Mouse (Mus musculus): ENCODE results near the gene Wdr91. TPM values are rescaled to one million over a fixed set of nuclear protein-coding genes. Genes with fewer than 3 reads are reported as not detected.
A peak's percentile ranks its signal among the peaks of the same experiment; 100 is the strongest.

Gene Wdr91
- polyA plus RNA-seq, 2 experiments = 9.5 to 21.5 TPM

DNA sequence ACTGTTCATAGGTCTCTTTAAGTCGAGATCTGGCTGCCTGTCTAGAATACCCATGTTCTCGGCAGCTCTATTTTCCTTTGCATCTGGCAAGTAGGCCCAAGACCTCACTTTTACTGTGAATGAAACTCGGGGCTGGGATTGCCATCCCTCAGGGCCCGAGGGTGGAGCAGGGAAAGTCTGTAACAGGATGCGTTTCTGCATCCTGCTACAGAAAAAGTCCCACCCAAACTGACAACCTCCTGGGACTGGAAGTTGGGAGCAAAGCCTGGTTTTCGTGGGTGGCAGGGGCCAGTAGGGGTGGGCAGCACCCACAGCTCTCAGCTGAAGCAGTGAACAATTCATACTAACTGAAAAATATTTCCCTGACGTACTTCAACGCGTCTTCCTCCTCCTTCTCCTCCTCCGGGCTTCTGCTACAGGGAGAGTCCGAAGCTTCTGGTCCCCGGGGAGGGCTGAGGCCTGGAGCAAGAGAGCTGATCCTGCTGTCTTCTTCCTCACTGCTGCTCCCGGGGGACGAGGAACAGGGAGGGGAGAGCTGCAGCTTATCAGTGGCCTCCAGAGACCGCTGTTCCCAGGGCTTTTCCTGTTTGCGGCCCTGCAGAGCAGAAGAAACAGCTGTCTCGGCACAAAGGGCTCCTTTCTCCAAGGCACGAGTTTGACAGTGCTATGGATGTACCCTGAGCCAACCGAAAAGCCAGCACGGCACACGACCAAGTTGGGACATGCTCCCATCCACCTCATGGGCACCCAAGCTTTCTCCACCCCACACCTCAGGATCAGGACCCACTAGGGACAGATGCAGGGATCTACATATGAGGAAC is 36.4 kb downstream of the Wdr91 start:
- TF ChIP-seq CTCF (IDR thresholded peaks at IDR 0.05; ENCODE audit: low read depth) (peak; percentile 61), EP300 (IDR thresholded peaks at IDR 0.05; ENCODE audit: low read depth) (peak; percentile 74)
- no peaks in the 10 kb centered on the region for H3K27me3 ChIP-seq (ENCODE audit: control insufficient read depth, insufficient read depth, low read length)
- WGBS (ENCODE audit: insufficient replicate concordance) = 13% methylated on average over 21 of the region's 21 CpGs
- peaks cover under 1% of the 10 kb centered on the region; the same call in 1 of the 2 replicates for H3K36me3 ChIP-seq (replicated peaks; ENCODE audit: control insufficient read depth, insufficient read depth, low read depth)
- peak; percentile 63 to 73 (median 67) for DNase-seq (ENCODE audit: low read depth in 3 of 3, low spot score in 3 of 3)
- H3K4me1 ChIP-seq (replicated peaks; ENCODE audit: control insufficient read depth in 2 of 2, insufficient read depth in 2 of 2, low read length in 1 of 2) = peaks cover 54 to 55% of the 10 kb centered on the region in 2 experiments
- H3K9me3 ChIP-seq (ENCODE audit: control insufficient read depth, low read length) = no peaks in the 10 kb centered on the region
- ATAC-seq (ENCODE audit: insufficient read depth) = peak; percentile 52
- peak overlapping the region; percentile 53 to 86 for H3K4me3 ChIP-seq (ENCODE audit: insufficient read depth in 1 of 2, low read depth in 2 of 2, low read length in 2 of 2)
- H3K4me2 ChIP-seq (ENCODE audit: low read depth) = peak overlapping the region; percentile 84
- peak overlapping the region; percentile 81 for H3K9ac ChIP-seq (replicated peaks)
- peak overlapping the region; percentile 90 for H3K27ac ChIP-seq

DNA sequence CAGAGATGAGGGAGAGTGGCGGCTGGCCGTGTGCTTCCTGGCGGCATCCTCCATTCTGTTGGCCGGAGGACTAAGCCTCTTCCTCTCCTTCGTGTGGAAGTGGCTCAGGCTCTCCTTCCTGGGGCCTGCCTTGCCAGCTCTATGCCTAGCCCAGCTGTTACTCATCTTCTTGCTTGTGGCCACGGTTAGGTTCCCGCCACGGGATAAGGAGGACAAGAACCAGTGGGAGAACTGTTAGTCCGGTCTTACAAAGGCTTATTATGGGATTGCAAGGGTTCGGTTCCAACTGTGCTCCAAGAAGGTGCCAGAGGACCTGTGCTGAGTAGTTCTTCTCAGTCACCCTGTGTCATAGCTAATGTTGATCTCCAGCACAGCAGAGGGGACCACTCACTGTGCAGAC is 37.8 kb downstream of the Wdr91 start:
- no peak overlapping the region for H3K9ac ChIP-seq (replicated peaks)
- no peak for TF ChIP-seq EP300 (IDR thresholded peaks at IDR 0.05; ENCODE audit: low read depth)
- no peak for TF ChIP-seq CTCF (IDR thresholded peaks at IDR 0.05; ENCODE audit: low read depth)
- H3K4me1 ChIP-seq (replicated peaks; ENCODE audit: control insufficient read depth in 2 of 2, insufficient read depth in 2 of 2, low read length in 1 of 2) = peaks cover 60 to 61% of the 10 kb centered on the region in 2 experiments
- ATAC-seq (ENCODE audit: insufficient read depth) (no peak), DNase-seq (ENCODE audit: low read depth in 3 of 3, low spot score in 3 of 3) (no peak)
- no peaks in the 10 kb centered on the region; the same call in 1 of the 2 replicates for H3K36me3 ChIP-seq (replicated peaks; ENCODE audit: control insufficient read depth, insufficient read depth, low read depth)
- H3K4me3 ChIP-seq (ENCODE audit: insufficient read depth in 1 of 2, low read depth in 2 of 2, low read length in 2 of 2) = no peak overlapping the region
- H3K4me2 ChIP-seq (ENCODE audit: low read depth) = no peak overlapping the region
- H3K27ac ChIP-seq = no peak overlapping the region
- WGBS (ENCODE audit: insufficient replicate concordance) = 86% methylated on average over 10 of the region's 10 CpGs
- no peaks in the 10 kb centered on the region for H3K9me3 ChIP-seq (ENCODE audit: control insufficient read depth, low read length)
- H3K27me3 ChIP-seq (ENCODE audit: control insufficient read depth, insufficient read depth, low read length) = no peaks in the 10 kb centered on the region

DNA sequence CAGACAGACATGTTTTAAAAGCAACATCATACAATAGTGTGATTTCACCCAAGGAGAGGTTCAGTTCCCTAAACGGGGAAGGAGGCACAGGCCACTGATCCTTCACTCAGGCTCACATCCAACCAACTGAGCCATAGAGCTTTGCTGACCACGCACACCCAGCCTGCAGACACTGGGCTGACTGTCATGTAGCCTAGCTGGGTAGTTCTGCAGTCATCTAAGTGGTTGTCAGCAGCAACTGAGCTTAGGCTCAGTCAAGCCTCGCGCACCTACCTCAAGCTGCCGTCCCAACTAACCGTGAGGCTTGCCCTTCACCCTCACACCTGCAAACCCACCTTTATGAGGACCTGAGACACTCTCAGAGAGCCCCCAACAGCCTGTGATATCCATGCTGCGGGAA is 38.7 kb downstream of the Wdr91 start:
- no peak overlapping the region for H3K4me3 ChIP-seq (ENCODE audit: insufficient read depth in 1 of 2, low read depth in 2 of 2, low read length in 2 of 2)
- no peak for ATAC-seq (ENCODE audit: insufficient read depth)
- H3K36me3 ChIP-seq (replicated peaks; ENCODE audit: control insufficient read depth, insufficient read depth, low read depth) = no peaks in the 10 kb centered on the region; the same call in 1 of the 2 replicates
- no peaks in the 10 kb centered on the region for H3K27me3 ChIP-seq (ENCODE audit: control insufficient read depth, insufficient read depth, low read length)
- no peak overlapping the region for H3K4me2 ChIP-seq (ENCODE audit: low read depth)
- H3K9me3 ChIP-seq (ENCODE audit: control insufficient read depth, low read length) = no peaks in the 10 kb centered on the region
- peaks cover 55 to 64% of the 10 kb centered on the region in 2 experiments for H3K4me1 ChIP-seq (replicated peaks; ENCODE audit: control insufficient read depth in 2 of 2, insufficient read depth in 2 of 2, low read length in 1 of 2)
- WGBS (ENCODE audit: insufficient replicate concordance) = 78% methylated on average over 7 of the region's 7 CpGs
- H3K9ac ChIP-seq (replicated peaks) = no peak overlapping the region
- H3K27ac ChIP-seq = peak overlapping the region; percentile 34; the same call in 1 of the 2 replicates
- no peak for DNase-seq (ENCODE audit: low read depth in 3 of 3, low spot score in 3 of 3)
- TF ChIP-seq CTCF (IDR thresholded peaks at IDR 0.05; ENCODE audit: low read depth) (no peak), EP300 (IDR thresholded peaks at IDR 0.05; ENCODE audit: low read depth) (no peak)

- peaks cover 48 to 59% of the 10 kb centered on the region in 2 experiments for H3K4me1 ChIP-seq (replicated peaks; ENCODE audit: control insufficient read depth in 2 of 2, insufficient read depth in 2 of 2, low read length in 1 of 2)
- no peak for ATAC-seq (ENCODE audit: insufficient read depth)
- WGBS (ENCODE audit: insufficient replicate concordance) = 66% methylated on average over 5 of the region's 5 CpGs
Measured at GRCm38 (mm10) chr6:34870724-34871123, 40.0 kb downstream of the Wdr91 start.

DNA sequence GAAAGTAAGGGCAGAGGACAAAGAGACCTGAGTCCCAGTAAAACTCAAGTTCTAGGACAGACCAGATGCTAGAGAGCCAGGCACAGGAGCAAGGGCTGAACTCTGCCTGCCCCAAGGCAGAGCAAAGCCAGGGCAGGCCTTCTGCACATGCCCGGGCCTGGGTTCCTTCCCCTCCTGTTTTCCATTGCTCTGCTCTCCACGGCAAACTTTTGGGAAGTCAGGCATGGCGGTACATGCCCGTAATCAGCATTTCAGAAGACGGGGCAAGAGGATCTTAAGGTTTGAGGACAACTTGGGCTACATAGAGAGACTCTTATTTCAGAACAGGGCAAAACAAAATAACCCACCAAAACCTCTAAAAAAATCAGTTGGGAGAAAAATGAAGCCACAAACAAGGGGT is 40.5 kb downstream of the Wdr91 start:
- Histone ChIP-seq H3K4me1 (replicated peaks; ENCODE audit: control insufficient read depth in 2 of 2, insufficient read depth in 2 of 2, low read length in 1 of 2) (peaks cover 48 to 59% of the 10 kb centered on the region in 2 experiments), H3K4me2 (ENCODE audit: low read depth) (peak overlapping the region; percentile 58), H3K27ac (peak overlapping the region; percentile 80), H3K9ac (replicated peaks) (peak overlapping the region; percentile 14), H3K9me3 (ENCODE audit: control insufficient read depth, low read length) (no peaks in the 10 kb centered on the region), H3K4me3 (ENCODE audit: insufficient read depth in 1 of 2, low read depth in 2 of 2, low read length in 2 of 2) (no peak overlapping the region), H3K36me3 (replicated peaks; ENCODE audit: control insufficient read depth, insufficient read depth, low read depth) (no peaks in the 10 kb centered on the region; the same call in 1 of the 2 replicates), H3K27me3 (ENCODE audit: control insufficient read depth, insufficient read depth, low read length) (no peaks in the 10 kb centered on the region)
- TF ChIP-seq CTCF (IDR thresholded peaks at IDR 0.05; ENCODE audit: low read depth) (no peak), EP300 (IDR thresholded peaks at IDR 0.05; ENCODE audit: low read depth) (no peak)
- WGBS (ENCODE audit: insufficient replicate concordance) = 50% methylated on average over 5 of the region's 5 CpGs
- ATAC-seq (ENCODE audit: insufficient read depth) (no peak), DNase-seq (ENCODE audit: low read depth in 3 of 3, low spot score in 3 of 3) (no peak)

More at GRCm38 (mm10) chr6:34870724-34871123, 40.0 kb downstream of the Wdr91 start:
- H3K27ac ChIP-seq = no peak overlapping the region; the same call in 1 of the 2 replicates
- H3K4me2 ChIP-seq (ENCODE audit: low read depth) = no peak overlapping the region
- no peak for TF ChIP-seq CTCF (IDR thresholded peaks at IDR 0.05; ENCODE audit: low read depth)
- H3K27me3 ChIP-seq (ENCODE audit: control insufficient read depth, insufficient read depth, low read length) = no peaks in the 10 kb centered on the region
- H3K9ac ChIP-seq (replicated peaks) = no peak overlapping the region
- H3K9me3 ChIP-seq (ENCODE audit: control insufficient read depth, low read length) = no peaks in the 10 kb centered on the region
- no peaks in the 10 kb centered on the region; the same call in 1 of the 2 replicates for H3K36me3 ChIP-seq (replicated peaks; ENCODE audit: control insufficient read depth, insufficient read depth, low read depth)
- no peak for DNase-seq (ENCODE audit: low read depth in 3 of 3, low spot score in 3 of 3)
- H3K4me3 ChIP-seq (ENCODE audit: insufficient read depth in 1 of 2, low read depth in 2 of 2, low read length in 2 of 2) = no peak overlapping the region

Measured in liver, embryonic 14.5 days (tissue).